Mouse (Mus musculus) c-Kit-positive CD71-positive TER-119-positive erythroid progenitor cells, embryonic 14.5 days (primary cell): ENCODE results near the gene Cpne7.

Source experiments
- DNase-seq: peaks from one replicate; pipeline ENCODE4 v3.0.0-alpha.2; 2013; ENCODE audit warnings: low spot score

Gene Cpne7

GRCm38 (mm10) chr8:123114644-123115043, 2.5 kb upstream of the Cpne7 start:
- DNase-seq = no peak

- DNase-seq = no peak
These were observed 570 bp downstream of the Cpne7 start for GRCm38 (mm10) chr8:123117744-123118143.

GRCm38 (mm10) chr8:123122059-123122458, 4.9 kb downstream of the Cpne7 start:
- DNase-seq = no peak

GRCm38 (mm10) chr8:123122670-123123069, 5.5 kb downstream of the Cpne7 start:
- DNase-seq = no peak

GRCm38 (mm10) chr8:123126193-123126816, 9.1 kb downstream of the Cpne7 start:
- no peak for DNase-seq

GRCm38 (mm10) chr8:123131041-123131440, 13.9 kb downstream of the Cpne7 start:
- no peak for DNase-seq

- no peak for DNase-seq
These were observed 15.8 kb downstream of the Cpne7 start for GRCm38 (mm10) chr8:123132953-123133352.

- DNase-seq = no peak
These were observed 17.1 kb downstream of the Cpne7 start for GRCm38 (mm10) chr8:123134149-123134713.

GRCm38 (mm10) chr8:123135406-123135805, 18.2 kb downstream of the Cpne7 start:
- DNase-seq = no peak

GRCm38 (mm10) chr8:123135806-123136205, 18.6 kb downstream of the Cpne7 start:
- no peak for DNase-seq

- no peak for DNase-seq
These were observed 19.1 kb downstream of the Cpne7 start for GRCm38 (mm10) chr8:123136287-123136686.

GRCm38 (mm10) chr8:123137645-123138077, 20.5 kb downstream of the Cpne7 start:
- no peak for DNase-seq

GRCm38 (mm10) chr8:123138741-123139140, 21.6 kb downstream of the Cpne7 start:
- DNase-seq = no peak

GRCm38 (mm10) chr8:123141741-123142462, 24.7 kb downstream of the Cpne7 start:
- no peak for DNase-seq

- DNase-seq = peak; percentile 51
These were observed 28.1 kb downstream of the Cpne7 start for GRCm38 (mm10) chr8:123145279-123145678.

GRCm38 (mm10) chr8:123146390-123146789, 29.2 kb downstream of the Cpne7 start:
- DNase-seq = no peak

- no peak for DNase-seq
These were observed 33.6 kb downstream of the Cpne7 start for GRCm38 (mm10) chr8:123150737-123151171.

GRCm38 (mm10) chr8:123155177-123155576, 38.0 kb downstream of the Cpne7 start:
- DNase-seq = peak; percentile 26

- peak; percentile 67 for DNase-seq
These were observed 39.0 kb downstream of the Cpne7 start for GRCm38 (mm10) chr8:123156070-123156773.

- DNase-seq = no peak
These were observed 40.8 kb downstream of the Cpne7 start, which contains the start of gene Sult5a1 for GRCm38 (mm10) chr8:123157888-123158465. Sult5a1 (minus strand) TSS chr8:123158315.

GRCm38 (mm10) chr8:123181391-123181790, 64.2 kb downstream of the Cpne7 start:
- no peak for DNase-seq
